Mouse (Mus musculus) small intestine, adult 2 months (tissue): ENCODE measurements around the gene Rln3.

ENCODE experiments used
- CTCF ChIP-seq: fragments of 200-500 bp; IDR thresholded peaks from 2 replicates; pipeline ENCODE4 v1.5.1; 2012; ENCODE audit warnings: low read depth, mild to moderate bottlenecking, control low read depth, inconsistent platforms, low read length, moderate library complexity, mixed read lengths; ENCODE audit not compliant: insufficient replicate concordance, insufficient read length; ENCODE audit errors: extremely low read depth
- POLR2A ChIP-seq: fragments of 200-500 bp; IDR thresholded peaks from 2 replicates; pipeline ENCODE4 v1.6.1; 2012; ENCODE audit warnings: low read depth, mild to moderate bottlenecking, control low read depth, inconsistent platforms, low read length, moderate library complexity

- no peak for TF ChIP-seq POLR2A
- no peak for TF ChIP-seq CTCF
These were observed 32.2 kb downstream of the Rln3 start for GRCm38 (mm10) chr8:84012499-84013165.
